Mouse (Mus musculus) lung, postnatal 25 days (tissue): Measurements from ENCODE around the gene Cdk15.
A peak's percentile ranks its signal among the peaks of the same experiment; 100 is the strongest.

Experiments
- DNase-seq: peaks from one replicate; pipeline ENCODE4 v3.0.0; 2022; ENCODE audit warnings: low spot score

Gene Cdk15

DNA sequence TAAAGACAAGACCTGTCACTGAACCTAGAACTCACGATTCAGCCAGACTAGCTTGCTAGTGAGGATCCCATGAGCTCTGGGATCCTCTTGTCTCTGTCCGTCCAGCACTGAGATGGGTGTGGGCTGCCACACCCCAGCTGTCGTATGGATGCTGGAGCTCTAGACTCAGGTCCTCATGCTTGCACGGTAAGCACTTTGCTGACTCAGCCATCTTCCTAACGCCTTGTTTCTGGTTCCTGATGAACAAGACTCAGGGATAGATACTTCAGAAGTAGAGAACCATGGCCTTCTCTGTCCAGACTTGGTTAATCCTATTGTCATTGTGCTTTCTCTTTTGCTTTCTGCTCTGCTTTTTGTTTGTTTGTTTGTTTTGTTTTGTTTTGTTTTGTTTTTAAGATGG lies 29.2 kb downstream of the Cdk15 start:
- DNase-seq: no peak

GRCm38 (mm10) chr1:59286316-59286850 lies 29.7 kb downstream of the Cdk15 start:
- DNase-seq: peak; percentile 14

DNA sequence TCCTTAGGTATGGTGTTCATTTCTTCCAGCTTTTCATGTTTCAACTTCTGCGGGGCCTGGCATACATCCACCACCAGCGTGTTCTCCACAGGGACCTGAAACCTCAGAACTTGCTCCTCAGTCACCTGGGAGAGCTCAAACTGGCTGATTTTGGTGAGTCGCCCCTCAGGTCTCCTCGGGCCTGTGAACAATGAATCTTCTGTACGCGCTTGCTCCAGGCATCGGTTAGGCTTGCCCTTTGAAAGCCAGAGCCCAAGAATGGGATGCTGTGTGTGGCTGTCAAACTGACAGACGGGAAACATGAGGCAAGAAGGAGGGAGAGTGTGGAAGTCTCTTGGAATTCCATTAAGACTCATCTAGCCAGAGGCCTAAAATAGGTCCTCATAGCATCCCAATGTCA lies 31.0 kb downstream of the Cdk15 start:
- DNase-seq: no peak

- DNase-seq: no peak
Observed at GRCm38 (mm10) chr1:59291652-59292051, 34.9 kb downstream of the Cdk15 start.

GRCm38 (mm10) chr1:59295769-59296168 lies 39.1 kb downstream of the Cdk15 start:
- no peak for DNase-seq

DNA sequence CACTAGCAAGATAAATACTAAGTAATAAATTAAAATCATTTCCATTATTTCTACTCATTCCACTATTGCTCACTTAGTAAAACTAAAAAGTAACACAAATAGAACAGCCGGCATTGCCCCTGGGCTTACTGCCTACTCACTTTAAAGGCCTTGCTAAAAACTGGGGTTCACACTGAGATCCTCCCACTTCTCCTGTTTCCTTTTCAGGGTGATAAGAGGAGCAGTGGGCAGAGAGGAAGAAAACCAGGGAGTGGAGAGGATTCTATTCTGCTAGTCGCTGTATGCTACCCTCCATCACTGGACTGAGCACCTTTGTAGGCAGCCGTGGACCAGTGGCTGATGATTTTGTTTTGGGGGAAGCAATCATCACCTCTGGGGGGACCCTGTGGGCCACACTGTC lies 40.5 kb downstream of the Cdk15 start:
- no peak for DNase-seq

DNA sequence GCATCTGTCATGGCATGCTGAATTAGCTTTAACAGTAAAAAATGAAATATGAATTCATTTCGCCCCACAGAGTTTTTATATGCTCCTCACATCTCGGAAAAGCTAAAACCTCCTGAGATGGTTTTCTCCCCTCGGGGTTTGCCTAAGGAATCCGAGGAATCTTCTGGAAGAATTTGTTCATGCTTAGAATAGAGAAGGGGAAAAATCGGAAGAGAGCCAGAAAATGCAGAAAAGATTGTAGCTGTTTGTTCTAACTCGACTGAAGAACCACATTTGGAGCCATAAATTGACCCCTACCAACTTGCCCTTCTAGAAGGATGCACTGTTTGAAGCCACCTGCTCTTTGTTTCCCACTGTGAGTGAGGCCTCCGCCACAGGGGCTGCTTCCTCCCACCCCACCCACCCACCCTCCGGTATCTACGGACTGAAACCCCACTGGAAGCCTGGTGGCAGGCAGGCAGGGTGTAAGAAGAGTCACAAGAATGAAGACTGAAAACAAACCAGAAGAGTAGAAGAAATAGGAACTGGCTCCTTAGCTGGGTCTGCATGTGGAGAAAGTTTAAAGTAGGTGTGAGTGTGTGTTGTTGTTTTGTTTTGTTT lies 41.9 kb downstream of the Cdk15 start:
- no peak for DNase-seq

GRCm38 (mm10) chr1:59307310-59307709 lies 50.6 kb downstream of the Cdk15 start:
- DNase-seq: no peak

DNA sequence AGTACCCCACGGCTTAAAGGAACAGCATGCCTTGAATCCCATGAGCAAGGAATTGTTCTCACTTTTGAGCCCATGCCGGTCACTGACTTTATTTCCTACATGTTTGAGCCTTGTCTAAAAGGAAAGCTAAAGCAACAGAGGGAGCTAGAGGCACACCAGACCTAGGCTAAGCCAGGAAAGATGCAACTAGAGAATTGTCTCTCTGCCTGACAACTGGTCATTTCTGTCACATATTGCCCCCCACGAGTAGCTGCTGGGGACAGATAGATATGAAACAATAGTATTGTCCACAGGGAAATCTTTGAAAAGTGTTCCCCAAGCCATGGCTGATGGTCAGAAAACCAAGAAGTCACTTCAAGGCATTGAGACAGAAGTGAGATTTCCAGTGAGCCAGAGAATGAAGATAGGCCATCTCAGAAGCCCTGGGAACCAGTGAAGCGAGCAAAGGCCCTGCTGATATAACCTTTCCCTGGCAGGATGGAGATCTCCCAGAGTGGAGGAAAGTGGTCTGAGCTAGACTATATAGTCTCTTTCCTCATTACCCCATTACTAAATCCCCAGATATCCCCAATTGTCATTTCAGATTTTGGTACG lies 54.7 kb downstream of the Cdk15 start:
- no peak for DNase-seq

GRCm38 (mm10) chr1:59312187-59313153 lies 55.8 kb downstream of the Cdk15 start:
- DNase-seq: no peak

DNA sequence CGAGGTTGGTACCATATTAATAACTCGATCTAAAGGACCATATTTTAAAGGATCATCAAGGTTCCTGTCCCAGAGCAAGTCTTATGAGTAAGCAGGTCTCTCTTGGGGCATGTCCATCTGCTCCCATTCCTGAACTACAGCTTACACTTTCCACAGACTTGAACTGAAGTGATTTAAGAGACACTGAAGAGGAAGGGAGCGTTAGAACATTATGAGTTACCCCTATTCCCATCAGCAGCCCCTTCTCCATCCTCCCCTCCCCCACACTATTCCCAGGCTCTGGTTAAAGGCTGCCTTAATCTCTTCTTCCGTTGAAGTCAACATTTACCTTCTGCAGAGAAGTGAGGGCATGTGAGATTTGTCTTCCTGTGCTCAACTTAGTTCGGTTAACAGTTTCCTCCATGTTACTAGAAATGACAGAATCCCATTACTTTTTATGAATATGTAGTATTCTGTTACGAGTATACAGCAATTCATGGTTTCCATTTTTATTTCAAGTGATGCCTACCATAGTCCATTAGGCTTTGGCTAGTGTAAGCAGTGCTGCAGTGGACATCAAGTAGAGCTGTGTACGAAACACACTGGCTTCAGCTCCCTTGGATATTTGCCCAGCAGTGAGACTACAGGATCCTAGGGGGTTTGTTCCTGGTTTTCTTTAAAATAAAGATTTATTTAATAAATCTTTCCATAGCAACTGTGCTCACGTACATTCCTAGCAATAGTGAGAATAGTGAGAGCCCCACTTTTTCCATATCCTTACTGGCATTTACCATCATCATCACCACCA lies 56.6 kb downstream of the Cdk15 start:
- DNase-seq: no peak

GRCm38 (mm10) chr1:59315057-59315807 lies 58.5 kb downstream of the Cdk15 start:
- no peak for DNase-seq

DNA sequence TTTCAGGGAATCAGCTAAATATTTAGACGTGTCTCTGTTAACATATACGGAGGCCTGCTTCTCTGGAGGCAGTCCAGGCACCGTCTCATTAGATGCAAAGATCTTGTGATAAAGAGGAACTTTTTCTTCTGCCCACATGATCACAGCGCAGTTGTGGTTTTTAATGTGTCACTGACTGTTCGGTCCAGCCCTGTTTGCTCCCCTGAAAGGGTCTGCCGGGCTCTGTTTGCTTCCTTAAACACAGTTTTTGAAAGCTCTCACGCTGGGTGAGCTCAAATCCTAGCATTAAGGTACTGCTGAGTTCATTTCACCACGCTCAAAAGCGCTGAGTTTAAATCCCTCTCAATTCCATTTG lies 59.3 kb downstream of the Cdk15 start:
- DNase-seq: peak; percentile 28

GRCm38 (mm10) chr1:59316386-59317051 lies 59.8 kb downstream of the Cdk15 start:
- DNase-seq: peak; percentile 67

DNA sequence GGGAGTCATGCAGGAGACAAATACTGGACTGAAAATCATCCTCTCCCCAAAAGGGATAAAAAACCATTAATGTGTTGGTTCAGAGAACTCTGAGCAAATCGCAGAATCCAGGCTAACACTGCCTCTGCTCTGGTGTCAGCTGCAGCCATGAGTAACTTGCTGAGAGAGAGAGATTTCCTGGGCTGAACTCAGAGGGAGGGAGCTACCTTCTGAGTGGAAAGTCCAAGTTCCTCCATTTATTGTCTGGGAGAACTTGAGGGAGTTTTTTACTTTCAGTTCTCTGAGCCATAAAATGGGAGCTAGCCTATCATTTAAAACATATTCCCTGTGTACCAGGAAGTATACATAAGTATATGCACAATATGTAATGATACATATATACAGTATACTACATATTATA lies 60.7 kb downstream of the Cdk15 start:
- no peak for DNase-seq

DNA sequence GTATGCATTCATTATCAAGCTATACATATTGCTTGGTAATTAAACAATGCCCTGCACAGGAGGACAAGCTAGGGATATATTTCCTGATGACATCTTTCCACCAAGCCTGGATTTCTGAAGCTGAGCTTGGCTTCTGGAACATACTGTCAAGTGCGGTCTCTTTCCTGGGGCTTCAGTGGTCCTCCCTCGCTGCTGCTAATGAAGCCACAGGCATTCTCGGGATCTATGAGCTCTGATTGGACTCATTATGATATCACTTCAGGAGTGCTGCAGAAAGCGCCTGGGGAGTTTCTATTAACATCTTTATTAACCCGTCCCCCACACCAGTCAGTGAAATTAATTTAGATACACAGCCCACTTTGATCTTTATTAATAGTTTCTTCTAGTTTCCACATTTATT lies 62.2 kb downstream of the Cdk15 start:
- DNase-seq: no peak

GRCm38 (mm10) chr1:59321076-59321879 lies 64.6 kb downstream of the Cdk15 start:
- DNase-seq: peak; percentile 25

DNA sequence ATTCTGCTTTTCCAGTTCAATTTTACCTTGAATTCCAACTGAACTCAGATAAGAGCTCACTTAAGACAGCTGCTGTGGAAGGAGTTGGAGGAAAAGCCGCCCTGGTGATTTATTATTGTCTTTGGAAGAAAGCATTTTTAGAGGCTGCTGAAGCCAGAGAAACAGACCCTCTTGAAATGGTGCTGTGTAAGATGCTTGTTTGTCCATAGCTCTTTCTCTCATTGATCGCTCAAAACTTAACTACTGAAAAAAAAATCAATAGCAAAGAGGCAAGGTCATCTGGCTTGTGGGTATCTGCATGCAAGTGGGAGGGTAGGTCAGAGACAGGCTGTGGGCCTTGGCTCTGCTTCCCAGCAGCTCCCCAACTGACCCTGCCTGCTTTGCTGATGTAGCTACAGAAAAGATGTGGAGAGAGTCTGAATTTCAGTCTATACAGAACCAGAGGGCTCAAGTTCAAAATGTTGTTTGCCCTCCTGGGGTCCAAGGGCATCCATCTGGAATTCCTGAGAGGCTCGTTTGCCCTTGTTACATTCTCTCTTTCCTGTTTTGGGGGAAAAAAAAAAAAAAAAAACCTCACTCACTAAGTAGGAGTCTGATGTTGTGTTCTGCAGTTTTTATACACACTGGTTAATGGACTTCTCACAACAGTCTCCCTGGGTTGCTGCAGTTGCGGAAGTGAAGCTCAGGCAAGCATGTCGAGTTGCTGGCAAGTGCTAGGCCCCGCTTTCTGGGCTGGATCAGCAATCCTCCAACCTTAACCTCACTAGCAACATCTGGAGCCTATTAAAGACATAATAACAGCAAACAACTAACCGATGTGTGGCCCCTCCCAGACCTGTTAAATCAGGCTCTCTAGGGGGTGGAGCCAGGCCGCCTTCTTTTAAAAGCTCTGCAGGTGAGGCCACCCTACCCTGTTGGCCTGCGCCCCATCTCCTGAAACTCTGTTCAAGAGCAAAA lies 65.5 kb downstream of the Cdk15 start:
- DNase-seq: no peak
